Mouse (Mus musculus): ENCODE measurements around the gene Mpv17l2.

GRCm38 (mm10) chr8:70806541-70806940 is 45.8 kb upstream of the Mpv17l2 start:
- TF ChIP-seq CTCF (IDR thresholded peaks at IDR 0.05; ENCODE audit: borderline replicate concordance, extremely low read depth, insufficient read depth, insufficient read length) (no peak), POLR2A (IDR thresholded peaks at IDR 0.05; ENCODE audit: borderline replicate concordance, extremely low read depth, insufficient read depth, insufficient read length, poor library complexity, severe bottlenecking) (no peak)

All from brain, embryonic 14.5 days (tissue).